Mouse (Mus musculus): ENCODE measurements at regions not wholly inside any gene's neighbourhood (a gene's known extent, or its start where the extent isn't known, plus 50 kb on each side); places are given as distances from the start of the nearest gene placed in this dataset.

DNA sequence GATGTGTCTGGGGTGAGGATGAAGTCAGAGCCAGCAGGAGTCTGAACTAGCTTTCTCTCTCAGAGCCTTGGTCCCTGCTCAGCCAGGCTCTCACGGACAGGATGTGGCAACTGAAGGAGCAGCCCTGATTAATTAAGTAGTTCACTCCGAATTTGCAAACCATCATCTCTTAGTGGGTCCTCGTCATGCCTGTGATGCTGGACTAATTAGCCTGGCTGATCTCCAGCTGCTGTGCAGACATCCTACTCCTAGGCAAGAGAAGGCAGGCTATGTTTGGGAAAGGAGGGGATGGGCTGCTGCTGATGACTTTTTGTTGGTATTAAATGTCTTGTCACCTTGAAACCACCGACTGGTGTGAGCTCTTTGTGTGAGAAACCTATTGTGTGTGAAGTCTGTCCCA, 487.1 kb downstream of the Med13l start:
- no peak for TF ChIP-seq POLR2A (IDR thresholded peaks at IDR 0.05; ENCODE audit: insufficient read depth, low read depth, low read length)
- no peak for TF ChIP-seq CTCF (IDR thresholded peaks at IDR 0.05; ENCODE audit: insufficient read depth, low read depth, low read length)
